Mouse (Mus musculus) midbrain, embryonic 10.5 days (tissue): ENCODE data around the gene Mkrn2os. TPM values are rescaled to one million over a fixed set of nuclear protein-coding genes. Genes with fewer than 3 reads are reported as not detected.

Experiments
- DNase-seq: peaks from one replicate; pipeline ENCODE4 v3.0.0-alpha.2; 2017; ENCODE audit warnings: low spot score
- H3K27ac ChIP-seq: fragments of 300-500 bp; sonication (generic); replicated peaks from 2 replicates; pipeline ENCODE4 v1.5.1; 2016; ENCODE audit warnings: mild to moderate bottlenecking
- H3K27me3 ChIP-seq: fragments of 300-500 bp; sonication (generic); 2 replicates; pipeline ENCODE4 v1.6.1; 2016; ENCODE audit warnings: low read depth, mild to moderate bottlenecking; ENCODE audit not compliant: poor library complexity, severe bottlenecking
- H3K36me3 ChIP-seq: fragments of 300-500 bp; sonication (generic); 2 replicates; pipeline ENCODE4 v1.6.1; 2016; ENCODE audit warnings: mild to moderate bottlenecking, moderate library complexity
- H3K4me1 ChIP-seq: fragments of 300-500 bp; sonication (generic); 2 replicates; pipeline ENCODE4 v1.6.1; 2016
- H3K4me3 ChIP-seq: fragments of 300-500 bp; sonication (generic); 2 replicates; pipeline ENCODE4 v1.5.1; 2016; ENCODE audit warnings: mild to moderate bottlenecking, moderate library complexity
- H3K9me3 ChIP-seq: fragments of 300-500 bp; sonication (generic); replicated peaks from 2 replicates; pipeline ENCODE4 v1.6.1; 2016; ENCODE audit warnings: mild to moderate bottlenecking
- WGBS: fragments of 180-500 bp; shearing (Covaris S2); methylation state at CpG from one replicate; pipeline ENCODE4 v1.1.7; 2016; 5-methylcytosine and 5-hydroxymethylcytosine counted together
- polyA plus RNA-seq: library from polyadenylated mRNA; unstranded; fragments of >200 nt; fragmentation: Nextera tagmentation; extraction: Ambion mirVana; gene quantifications from 2 replicates; pipeline ENCODE4 v1.2.1, GENCODE M21; 2016

Mkrn2os gene
- polyA plus RNA-seq, 1 experiment from 2014 or later, result 0.15 TPM

DNA sequence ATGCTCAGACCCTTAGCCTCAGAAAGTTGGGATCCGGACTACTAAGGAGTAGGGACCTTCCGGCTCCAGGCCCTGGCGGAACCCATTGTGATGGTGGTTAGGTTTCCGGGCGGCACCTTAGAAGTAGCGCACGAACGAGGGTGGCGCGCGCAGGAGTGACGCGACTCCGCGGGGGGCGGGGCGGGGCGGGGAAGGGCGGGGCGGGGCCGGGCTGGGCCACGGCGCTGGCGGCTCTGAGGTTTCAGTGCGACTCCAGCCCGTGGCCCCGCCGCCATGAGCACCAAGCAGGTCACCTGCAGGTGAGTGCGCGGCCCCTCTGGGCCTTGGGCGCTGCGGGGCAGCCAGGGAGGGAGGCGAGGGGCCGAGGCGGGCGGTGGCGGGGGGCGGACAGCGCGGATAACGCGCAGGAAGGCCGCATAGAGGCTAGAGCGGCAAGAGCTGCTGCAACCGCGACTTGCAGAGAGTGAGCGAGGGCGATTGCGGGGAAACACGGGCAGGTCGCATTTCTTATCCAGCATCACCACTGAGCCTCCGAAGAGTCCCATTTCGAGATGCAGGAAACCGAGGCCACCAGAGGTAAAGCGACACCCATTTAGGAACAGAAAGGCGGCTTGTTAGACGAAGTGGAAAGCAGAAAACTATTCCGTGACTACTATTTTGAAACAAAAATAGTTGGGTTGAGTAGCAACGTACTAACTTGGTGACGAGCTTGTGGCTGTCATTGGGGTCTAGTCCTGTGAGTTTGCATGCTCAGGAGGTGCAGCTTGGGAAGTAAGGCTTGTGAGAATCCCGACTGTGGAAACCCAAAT is 9.5 kb upstream of the Mkrn2os start, which contains the start of gene Mkrn2:
TSS of gene Mkrn2 (plus strand) at position 188 of the 809 bp plus-strand sequence.
- H3K4me1 ChIP-seq, result peaks cover 14% of the 10 kb centered on the region
- H3K36me3 ChIP-seq, result no peaks in the 10 kb centered on the region; the same call in 1 of the 2 replicates
- H3K27ac ChIP-seq, result peak within 1 kb of the TSS; percentile 90
- peak; percentile 89 for DNase-seq
- no peaks in the 10 kb centered on the region for H3K9me3 ChIP-seq
- H3K27me3 ChIP-seq, result no peaks in the 10 kb centered on the region
- H3K4me3 ChIP-seq, result peak within 1 kb of the TSS; percentile 94
- WGBS, result under 1% methylated on average over 52 of the region's 61 CpGs

DNA sequence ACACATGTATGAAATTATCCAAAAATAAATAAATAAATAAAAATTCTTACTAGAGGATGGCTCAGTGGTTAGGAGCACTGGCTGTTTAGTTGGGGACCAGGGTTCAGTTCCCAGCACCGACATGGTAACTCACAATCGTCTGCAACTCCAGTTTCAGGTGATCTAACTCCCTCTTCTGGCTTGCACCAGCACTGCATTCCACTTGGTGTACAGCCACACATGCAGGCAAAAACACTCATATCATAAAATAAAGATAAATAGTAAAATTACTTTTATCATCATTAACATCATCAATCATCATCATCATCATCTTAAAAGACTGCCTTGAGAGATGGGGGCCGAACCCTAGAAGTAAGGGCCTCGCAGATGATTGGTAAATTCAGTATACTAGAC is 8.9 kb upstream of the Mkrn2os start:
- no peaks in the 10 kb centered on the region; the same call in 1 of the 2 replicates for H3K36me3 ChIP-seq
- peak overlapping the region; percentile 94 for H3K4me3 ChIP-seq
- 67% methylated on average over 4 of the region's 4 CpGs for WGBS
- H3K9me3 ChIP-seq, result no peaks in the 10 kb centered on the region
- H3K27ac ChIP-seq, result peak overlapping the region; percentile 90; the same call in 1 of the 2 replicates
- H3K27me3 ChIP-seq, result no peaks in the 10 kb centered on the region
- H3K4me1 ChIP-seq, result peaks cover 12% of the 10 kb centered on the region
- DNase-seq, result no peak

DNA sequence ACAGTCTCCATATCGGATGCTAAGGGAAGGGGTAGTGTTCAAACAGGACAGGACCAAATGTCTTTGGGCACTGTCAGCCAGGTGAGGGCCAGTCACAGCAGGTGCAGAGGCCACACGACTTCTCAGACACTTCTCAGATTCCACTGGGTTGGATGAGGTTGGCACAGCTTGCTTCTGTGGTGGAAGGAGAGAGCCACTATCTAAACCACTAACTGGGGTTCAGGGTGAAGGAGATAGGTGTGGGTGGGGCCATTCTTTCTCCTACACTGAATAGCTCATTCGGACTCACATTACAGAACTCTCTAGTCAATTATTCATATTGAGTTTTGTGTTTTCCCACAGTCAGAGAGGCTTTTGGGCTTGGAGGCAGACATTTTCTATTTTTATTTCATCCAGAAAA is 3.3 kb upstream of the Mkrn2os start:
- H3K4me3 ChIP-seq, result no peak overlapping the region
- DNase-seq, result no peak
- H3K27ac ChIP-seq, result no peak overlapping the region
- no peaks in the 10 kb centered on the region for H3K9me3 ChIP-seq
- H3K4me1 ChIP-seq, result no peaks in the 10 kb centered on the region
- no peaks in the 10 kb centered on the region for H3K36me3 ChIP-seq
- no peaks in the 10 kb centered on the region for H3K27me3 ChIP-seq
- 65% methylated on average over 3 of the region's 3 CpGs for WGBS

DNA sequence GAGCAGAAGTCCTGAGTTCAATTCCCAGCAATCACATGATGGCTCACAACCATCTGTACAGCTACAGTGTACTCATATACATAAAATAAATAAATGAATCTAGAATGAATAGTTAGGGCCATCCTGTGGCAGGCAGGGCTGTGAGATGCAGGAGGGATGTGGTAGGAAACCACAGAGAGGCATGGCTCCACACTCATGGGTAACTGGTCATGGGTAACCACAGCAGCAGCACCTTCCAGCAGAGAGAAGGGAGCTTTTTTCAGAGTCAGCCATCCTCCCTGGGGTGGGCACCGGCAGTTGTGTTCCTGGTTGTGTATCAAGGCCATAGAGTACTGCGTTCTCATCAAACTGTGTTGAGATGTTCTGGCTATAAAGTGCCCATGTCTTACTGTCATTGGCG is 2.1 kb upstream of the Mkrn2os start:
- Histone ChIP-seq H3K36me3 (no peaks in the 10 kb centered on the region), H3K4me1 (no peaks in the 10 kb centered on the region), H3K27me3 (no peaks in the 10 kb centered on the region), H3K4me3 (no peak overlapping the region), H3K27ac (no peak overlapping the region), H3K9me3 (no peaks in the 10 kb centered on the region)
- DNase-seq, result no peak
- 75% methylated on average over 3 of the region's 3 CpGs for WGBS

DNA sequence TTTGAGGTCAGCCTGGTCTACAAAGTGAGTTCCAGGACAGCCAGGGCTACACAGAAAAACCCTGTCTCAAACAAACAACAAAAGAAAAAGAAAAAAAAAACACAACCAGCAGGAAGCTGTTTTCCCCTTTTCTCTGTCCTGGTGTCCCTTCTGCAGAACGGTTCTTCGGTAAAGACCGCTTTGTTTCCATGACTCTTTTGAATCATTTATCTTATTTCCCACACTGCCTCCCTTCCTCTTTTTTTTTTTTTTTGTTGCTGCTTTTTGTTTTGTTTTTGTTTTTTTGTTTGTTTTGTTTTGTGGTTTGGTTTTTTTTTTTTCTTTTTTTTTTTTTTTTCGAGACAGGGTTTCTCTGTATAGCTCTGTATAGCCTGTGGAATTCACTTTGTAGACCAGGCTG is 876 bp upstream of the Mkrn2os start:
- H3K27me3 ChIP-seq, result no peaks in the 10 kb centered on the region
- WGBS, result 81% methylated on average over 4 of the region's 4 CpGs
- no peak overlapping the region for H3K4me3 ChIP-seq
- no peak overlapping the region for H3K27ac ChIP-seq
- H3K36me3 ChIP-seq, result no peaks in the 10 kb centered on the region
- H3K4me1 ChIP-seq, result no peaks in the 10 kb centered on the region
- DNase-seq, result no peak
- no peaks in the 10 kb centered on the region for H3K9me3 ChIP-seq

DNA sequence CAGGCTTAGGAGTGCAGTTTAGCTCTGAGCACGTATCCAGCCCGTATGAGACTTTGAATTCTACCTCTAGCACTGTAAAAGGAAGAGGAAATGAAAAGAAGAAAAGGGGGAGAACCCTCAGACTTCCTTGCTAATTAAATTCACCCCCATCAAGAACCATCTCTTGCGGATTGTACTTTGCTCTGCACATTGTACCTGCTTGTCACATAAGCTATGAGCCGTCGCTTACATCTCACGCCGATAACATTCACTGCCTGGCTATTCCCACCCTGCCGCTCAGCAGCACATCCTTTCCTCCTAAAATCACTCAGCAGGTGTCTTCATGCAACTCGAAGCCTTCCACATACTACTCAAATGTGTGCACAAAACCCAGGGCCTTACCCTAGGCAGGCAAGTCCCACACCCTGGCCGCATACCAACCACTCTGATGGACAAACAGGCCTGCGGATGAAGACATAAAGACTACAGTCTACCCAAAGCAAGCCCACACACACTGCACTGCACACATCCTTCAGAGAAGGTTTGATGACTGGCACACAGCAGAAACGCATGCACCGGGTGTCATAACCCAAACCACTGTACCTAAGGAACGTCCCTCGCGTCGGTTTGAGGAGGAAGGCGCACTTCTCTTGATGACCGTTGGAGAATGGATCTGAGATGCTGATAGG is 550 bp downstream of the Mkrn2os start:
- Histone ChIP-seq H3K9me3 (no peaks in the 10 kb centered on the region), H3K4me3 (no peak overlapping the region), H3K36me3 (no peaks in the 10 kb centered on the region), H3K27me3 (no peaks in the 10 kb centered on the region), H3K4me1 (no peaks in the 10 kb centered on the region), H3K27ac (no peak overlapping the region)
- WGBS, result 87% methylated on average over 19 of the region's 19 CpGs
- DNase-seq, result no peak

DNA sequence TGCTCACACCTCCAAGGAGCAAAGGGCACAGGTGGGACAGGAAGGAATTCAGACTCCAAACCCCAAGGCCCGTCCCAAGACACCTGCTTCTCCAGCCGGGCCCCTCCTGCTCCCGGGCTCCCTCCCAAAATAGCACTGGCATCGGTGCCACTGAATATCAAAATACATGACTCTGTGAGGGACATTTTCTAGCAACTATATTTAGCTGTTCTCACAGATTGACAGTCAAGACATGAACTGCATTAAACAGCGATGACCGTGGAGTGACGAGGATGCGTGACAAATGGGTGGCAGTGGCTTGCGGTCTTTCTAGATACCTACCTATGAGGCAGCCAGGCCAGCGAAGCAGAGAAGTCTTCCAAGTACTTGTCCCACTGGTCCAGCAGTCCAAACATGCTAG is 6.1 kb downstream of the Mkrn2os start:
- H3K4me3 ChIP-seq, result no peak overlapping the region
- WGBS, result 92% methylated on average over 10 of the region's 10 CpGs

DNA sequence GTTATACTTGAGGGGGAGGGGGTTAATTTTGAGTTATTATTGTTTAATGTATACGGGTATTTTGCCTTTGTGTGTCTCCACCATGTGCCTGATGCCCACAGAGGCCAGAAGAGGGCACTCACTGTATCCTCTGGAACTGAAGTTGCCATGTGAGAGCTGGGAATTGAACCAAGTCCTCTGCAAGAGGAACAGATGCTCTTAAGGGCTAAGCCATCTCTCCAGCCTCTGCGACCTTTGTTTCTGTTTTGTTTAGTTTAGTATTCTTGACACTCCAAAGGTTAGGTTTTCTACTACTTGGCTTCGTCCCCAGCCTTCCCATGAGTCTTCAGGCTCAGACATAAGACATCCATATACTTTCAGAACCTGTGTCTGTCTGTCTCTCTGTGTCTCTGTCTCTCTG is 8.2 kb downstream of the Mkrn2os start:
- 89% methylated on average over 3 of the region's 3 CpGs for WGBS
- Histone ChIP-seq H3K4me1 (no peaks in the 10 kb centered on the region), H3K27me3 (no peaks in the 10 kb centered on the region), H3K4me3 (no peak overlapping the region), H3K9me3 (no peaks in the 10 kb centered on the region), H3K27ac (no peak overlapping the region), H3K36me3 (peaks cover 19% of the 10 kb centered on the region)
- no peak for DNase-seq

More for the DNA sequence above, 6.1 kb downstream of the Mkrn2os start:
- DNase-seq, result no peak
- H3K4me1 ChIP-seq, result no peaks in the 10 kb centered on the region
- no peak overlapping the region for H3K27ac ChIP-seq
- H3K27me3 ChIP-seq, result no peaks in the 10 kb centered on the region
- peaks cover 1% of the 10 kb centered on the region; the same call in 1 of the 2 replicates for H3K36me3 ChIP-seq
- H3K9me3 ChIP-seq, result no peaks in the 10 kb centered on the region

DNA sequence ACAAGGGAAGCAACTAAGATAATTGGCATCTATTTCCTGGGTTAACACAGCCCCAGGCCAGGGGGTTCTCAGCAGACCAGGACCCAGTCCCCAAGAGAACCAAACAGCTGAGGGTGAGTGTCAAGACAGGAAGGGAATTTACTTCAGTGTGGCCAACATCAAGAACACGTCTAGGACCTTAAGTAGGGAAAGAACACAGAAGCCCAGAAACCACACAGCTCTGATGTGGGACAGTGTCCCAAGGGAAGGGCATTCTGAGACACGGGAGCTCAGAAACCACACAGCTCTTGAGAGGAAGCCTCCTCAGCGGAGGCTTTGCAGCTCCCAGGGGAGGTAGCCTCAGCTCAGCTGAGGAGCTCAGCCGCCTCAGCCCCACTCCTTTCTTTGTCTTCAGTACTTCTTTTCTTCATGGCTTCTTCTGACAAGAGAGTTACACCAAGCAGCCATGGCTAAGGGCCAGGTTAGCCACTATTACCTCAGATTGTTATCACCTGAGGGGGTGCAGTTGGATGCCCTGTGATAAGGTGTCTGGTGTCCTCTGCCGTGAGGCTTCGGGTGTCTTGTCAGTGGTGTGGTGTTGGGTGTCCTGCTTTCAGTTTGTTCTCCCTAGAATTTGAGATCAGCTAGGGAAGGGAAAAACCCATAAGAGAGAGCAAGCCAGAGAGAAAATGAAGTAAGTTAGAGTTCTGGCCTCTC is 8.8 kb downstream of the Mkrn2os start:
- H3K36me3 ChIP-seq, result peaks cover 25% of the 10 kb centered on the region
- H3K4me1 ChIP-seq, result no peaks in the 10 kb centered on the region
- WGBS, result 82% methylated on average over 6 of the region's 6 CpGs
- no peaks in the 10 kb centered on the region for H3K9me3 ChIP-seq
- H3K4me3 ChIP-seq, result no peak overlapping the region
- no peaks in the 10 kb centered on the region for H3K27me3 ChIP-seq
- no peak overlapping the region for H3K27ac ChIP-seq
- no peak for DNase-seq

DNA sequence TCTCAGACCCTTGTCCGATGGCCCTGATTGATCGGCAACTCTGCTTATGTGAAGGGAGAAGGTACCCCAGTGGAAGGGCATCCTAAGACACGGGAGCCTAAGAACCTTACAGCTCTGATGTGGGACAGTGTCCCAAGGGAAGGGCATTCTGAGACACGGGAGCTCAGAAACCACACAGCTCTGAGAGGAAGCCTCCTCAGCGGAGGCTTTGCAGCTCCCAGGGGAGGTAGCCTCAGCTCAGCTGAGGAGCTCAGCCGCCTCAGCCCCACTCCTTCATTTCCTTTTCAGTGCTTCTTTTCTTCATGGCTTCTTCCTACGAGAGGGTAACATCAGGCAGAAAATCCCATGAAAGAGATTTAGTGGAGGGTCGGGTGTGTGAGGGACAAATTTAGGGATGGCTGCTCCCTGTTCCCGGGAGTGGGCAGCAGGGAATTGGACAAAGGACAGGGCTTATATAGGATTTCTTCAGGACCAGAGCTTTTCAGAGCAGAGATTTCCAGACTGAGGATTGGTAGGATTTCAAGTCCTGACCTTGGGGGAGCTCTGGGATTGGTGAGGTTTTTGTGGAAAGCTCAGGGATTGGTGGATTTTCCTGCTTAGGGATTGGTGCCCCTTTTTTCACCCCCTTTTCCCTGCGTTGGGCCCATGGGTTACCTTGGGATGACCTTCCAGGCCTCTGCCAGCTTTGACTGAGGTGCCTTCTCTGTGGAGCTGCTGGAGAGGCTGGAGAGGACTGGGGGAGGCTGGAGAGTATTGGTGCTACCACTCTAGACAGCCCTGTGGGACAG is 9.9 kb downstream of the Mkrn2os start:
- H3K27me3 ChIP-seq, result no peaks in the 10 kb centered on the region

DNA sequence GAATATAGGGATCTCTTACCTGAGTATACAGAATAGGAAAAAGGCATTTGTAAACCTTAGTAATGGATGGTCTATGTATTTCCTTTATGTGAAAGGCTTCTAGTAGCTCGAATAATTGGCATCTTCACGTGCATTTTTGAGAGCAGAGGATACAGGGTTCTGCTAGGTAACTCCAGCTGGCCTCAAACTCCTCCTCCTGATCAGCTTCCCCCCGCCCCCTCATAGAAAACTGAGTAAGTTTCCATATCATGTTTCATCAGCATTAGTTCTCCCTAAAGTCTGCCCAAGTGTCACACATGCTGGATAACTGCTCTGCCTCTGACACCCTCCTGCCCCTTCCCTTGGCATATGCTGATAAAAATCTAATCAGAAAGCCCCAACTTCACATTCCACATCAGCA is 11.6 kb downstream of the Mkrn2os start:
- no peaks in the 10 kb centered on the region for H3K27me3 ChIP-seq
- no peak overlapping the region for H3K27ac ChIP-seq
- 88% methylated on average over 3 of the region's 3 CpGs for WGBS
- H3K4me1 ChIP-seq, result no peaks in the 10 kb centered on the region
- no peaks in the 10 kb centered on the region for H3K9me3 ChIP-seq
- H3K4me3 ChIP-seq, result no peak overlapping the region
- no peak for DNase-seq
- peaks cover 52% of the 10 kb centered on the region for H3K36me3 ChIP-seq

More for the DNA sequence above, 9.9 kb downstream of the Mkrn2os start:
- Histone ChIP-seq H3K9me3 (no peaks in the 10 kb centered on the region), H3K27ac (no peak overlapping the region), H3K4me1 (no peaks in the 10 kb centered on the region), H3K4me3 (no peak overlapping the region), H3K36me3 (peaks cover 35% of the 10 kb centered on the region)
- no peak for DNase-seq
- 77% methylated on average over 10 of the region's 10 CpGs for WGBS

DNA sequence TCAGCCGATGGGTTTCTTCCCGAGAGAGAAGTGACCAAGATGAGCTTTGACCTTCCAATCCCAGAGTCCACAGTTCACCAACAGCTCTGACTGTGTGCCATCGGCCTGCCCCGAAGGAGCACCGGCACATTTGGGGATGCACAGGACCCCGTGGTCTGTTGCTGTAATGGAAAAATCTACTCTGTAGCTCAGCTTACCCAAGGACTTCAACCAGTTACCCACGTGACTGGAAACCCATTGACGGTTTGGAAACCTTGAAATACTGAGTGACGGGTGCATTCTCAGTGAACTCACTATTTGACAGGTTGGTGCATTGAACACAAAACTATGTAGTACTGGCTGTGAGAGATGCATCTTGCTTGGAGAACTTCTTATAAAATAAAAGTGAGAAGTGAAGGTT is 14.4 kb downstream of the Mkrn2os start:
- no peak for DNase-seq
- peaks cover 79% of the 10 kb centered on the region for H3K36me3 ChIP-seq
- no peak overlapping the region for H3K4me3 ChIP-seq
- 94% methylated on average over 9 of the region's 9 CpGs for WGBS
- H3K27ac ChIP-seq, result no peak overlapping the region
- no peaks in the 10 kb centered on the region for H3K4me1 ChIP-seq
- H3K27me3 ChIP-seq, result no peaks in the 10 kb centered on the region
- H3K9me3 ChIP-seq, result no peaks in the 10 kb centered on the region
